Mouse (Mus musculus) G1E (cell line): ENCODE results near the gene Polq.

Source experiments
- CTCF ChIP-seq: IDR thresholded peaks from 2 replicates; pipeline ENCODE4 v1.5.1; 2012; ENCODE audit warnings: low read depth, low read length, inconsistent platforms, mixed read lengths
- GATA2 ChIP-seq: IDR thresholded peaks from 2 replicates; pipeline ENCODE4 v1.6.1; 2012; ENCODE audit warnings: low read depth, low read length, inconsistent platforms, borderline replicate concordance
- TAL1 ChIP-seq: conservative IDR thresholded peaks from 2 replicates; pipeline ENCODE4 v1.6.1; 2012; ENCODE audit warnings: low read depth, low read length, inconsistent platforms, mixed read lengths

- TF ChIP-seq CTCF (no peak), GATA2 (no peak), TAL1 (no peak)
These were observed 60.8 kb downstream of the Polq start for GRCm38 (mm10) chr16:37072354-37072753.
